Mouse (Mus musculus): ENCODE measurements around the gene Klhl8. TPM values are rescaled to one million over a fixed set of nuclear protein-coding genes. Genes with fewer than 3 reads are reported as not detected.

Klhl8 gene
- total and polyA plus RNA-seq, 3 experiments, result 5.6 to 6.2 TPM; not detected in 1

GRCm38 (mm10) chr5:103830886-103831285 is 80.2 kb downstream of the Klhl8 start:
- Histone ChIP-seq H3K4me3 (ENCODE audit: control insufficient read depth in 1 of 2, insufficient read depth in 1 of 2, low read depth in 2 of 2, low read length in 2 of 2) (no peak overlapping the region), H3K79me2 (ENCODE audit: control insufficient read depth, insufficient read depth, low read length, poor library complexity) (no peaks in the 10 kb centered on the region), H3K36me3 (ENCODE audit: control insufficient read depth in 1 of 2, insufficient read depth in 2 of 2, low read length in 2 of 2) (peaks cover 2 to 23% of the 10 kb centered on the region in 2 experiments; a peak in 3 of 4 replicates), H3K4me1 (ENCODE audit: control insufficient read depth in 1 of 2, insufficient read depth in 2 of 2, low read length in 2 of 2) (peaks cover 0 to 5% of the 10 kb centered on the region in 2 experiments; a peak in 2 of 4 replicates), H3K9ac (ENCODE audit: control insufficient read depth, low read depth, low read length, poor library complexity, severe bottlenecking) (no peak overlapping the region), H3K27ac (ENCODE audit: control insufficient read depth, low read depth, low read length) (no peak overlapping the region), H3K9me3 (replicated peaks; ENCODE audit: insufficient read depth, low read length) (no peaks in the 10 kb centered on the region), H3K27me3 (ENCODE audit: control insufficient read depth in 1 of 2, insufficient read depth in 2 of 2, low read length in 2 of 2) (no peaks in the 10 kb centered on the region)
- no peak for DNase-seq (ENCODE audit: low read depth, low spot score)
- TF ChIP-seq ZMIZ1 (IDR thresholded peaks at IDR 0.05; ENCODE audit: low read depth, low read length) (no peak), MEF2A (IDR thresholded peaks at IDR 0.05; ENCODE audit: extremely low read depth, insufficient replicate concordance, low read depth, low read length, poor library complexity, severe bottlenecking) (no peak)

DNA sequence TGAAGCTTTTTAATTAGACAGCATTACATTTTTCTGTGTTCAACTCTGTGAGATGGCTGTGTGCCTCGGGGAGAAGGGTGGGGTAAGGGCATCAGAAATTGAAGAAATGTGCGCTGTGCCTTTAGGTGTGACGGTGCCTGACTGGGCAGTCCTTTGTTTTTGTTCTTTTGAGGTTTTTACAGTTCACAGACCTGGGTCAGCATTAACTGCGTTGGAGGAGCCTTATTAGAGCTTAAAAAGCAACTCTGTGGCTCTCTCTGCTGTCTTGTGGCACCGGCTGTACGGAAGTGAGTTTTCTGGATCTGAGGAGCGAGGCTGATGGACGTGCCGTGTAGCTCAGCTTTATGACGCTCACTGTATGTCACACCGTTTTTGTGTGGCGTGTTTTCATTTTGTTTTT is 81.9 kb downstream of the Klhl8 start:
- no peak for TF ChIP-seq SIN3A (IDR thresholded peaks at IDR 0.05; ENCODE audit: low read length)
- TF ChIP-seq ZC3H11A (IDR thresholded peaks at IDR 0.05; ENCODE audit: low read depth, low read length), result no peak
- TF ChIP-seq TCF12 (IDR thresholded peaks at IDR 0.05; ENCODE audit: low read depth, low read length), result no peak
- no peak for TF ChIP-seq NRF1 (IDR thresholded peaks at IDR 0.05; ENCODE audit: insufficient read depth, low read depth, low read length, poor library complexity, severe bottlenecking)
- no peak for TF ChIP-seq NELFE (IDR thresholded peaks at IDR 0.05; ENCODE audit: low read depth, low read length)
- TF ChIP-seq CHD1 (IDR thresholded peaks at IDR 0.05; ENCODE audit: low read depth, low read length), result no peak
- TF ChIP-seq MYB (IDR thresholded peaks at IDR 0.05; ENCODE audit: low read depth, low read length), result no peak
- no peak for TF ChIP-seq CHD2 (IDR thresholded peaks at IDR 0.05; ENCODE audit: low read length)
- TF ChIP-seq HCFC1 (IDR thresholded peaks at IDR 0.05; ENCODE audit: low read depth, low read length), result no peak
- no peak for TF ChIP-seq CTCF (IDR thresholded peaks at IDR 0.05 in 2 of 3, conservative IDR thresholded peaks at IDR 0.05 in 1 of 3; ENCODE audit: control insufficient read depth in 1 of 3, insufficient read depth in 1 of 3, low read depth in 2 of 3, low read length in 3 of 3, poor library complexity in 1 of 3, severe bottlenecking in 1 of 3)
- no peak for TF ChIP-seq TBP (IDR thresholded peaks at IDR 0.05; ENCODE audit: low read depth, low read length)
- no peak for TF ChIP-seq MAX (IDR thresholded peaks at IDR 0.05; ENCODE audit: low read length)
- no peak for TF ChIP-seq GATA1 (IDR thresholded peaks at IDR 0.05; ENCODE audit: low read depth, low read length)
- TF ChIP-seq MEF2A (IDR thresholded peaks at IDR 0.05; ENCODE audit: extremely low read depth, insufficient replicate concordance, low read depth, low read length, poor library complexity, severe bottlenecking), result no peak
- Histone ChIP-seq H3K27me3 (ENCODE audit: control insufficient read depth in 1 of 2, insufficient read depth in 2 of 2, low read length in 2 of 2) (no peaks in the 10 kb centered on the region), H3K27ac (ENCODE audit: control insufficient read depth, low read depth, low read length) (no peak overlapping the region), H3K4me3 (ENCODE audit: control insufficient read depth in 1 of 2, insufficient read depth in 1 of 2, low read depth in 2 of 2, low read length in 2 of 2) (no peak overlapping the region), H3K4me1 (ENCODE audit: control insufficient read depth in 1 of 2, insufficient read depth in 2 of 2, low read length in 2 of 2) (peaks cover 0 to 5% of the 10 kb centered on the region in 2 experiments; a peak in 2 of 4 replicates), H3K79me2 (ENCODE audit: control insufficient read depth, insufficient read depth, low read length, poor library complexity) (no peaks in the 10 kb centered on the region), H3K9me3 (replicated peaks; ENCODE audit: insufficient read depth, low read length) (no peaks in the 10 kb centered on the region), H3K9ac (ENCODE audit: control insufficient read depth, low read depth, low read length, poor library complexity, severe bottlenecking) (no peak overlapping the region), H3K36me3 (ENCODE audit: control insufficient read depth in 1 of 2, insufficient read depth in 2 of 2, low read length in 2 of 2) (peaks cover 2 to 24% of the 10 kb centered on the region in 2 experiments; a peak in 3 of 4 replicates)
- DNase-seq (ENCODE audit: low read depth, low spot score), result no peak
